Comparison of ENCODE assay signal across 8 mouse cellular contexts in the genomic region with DNA sequence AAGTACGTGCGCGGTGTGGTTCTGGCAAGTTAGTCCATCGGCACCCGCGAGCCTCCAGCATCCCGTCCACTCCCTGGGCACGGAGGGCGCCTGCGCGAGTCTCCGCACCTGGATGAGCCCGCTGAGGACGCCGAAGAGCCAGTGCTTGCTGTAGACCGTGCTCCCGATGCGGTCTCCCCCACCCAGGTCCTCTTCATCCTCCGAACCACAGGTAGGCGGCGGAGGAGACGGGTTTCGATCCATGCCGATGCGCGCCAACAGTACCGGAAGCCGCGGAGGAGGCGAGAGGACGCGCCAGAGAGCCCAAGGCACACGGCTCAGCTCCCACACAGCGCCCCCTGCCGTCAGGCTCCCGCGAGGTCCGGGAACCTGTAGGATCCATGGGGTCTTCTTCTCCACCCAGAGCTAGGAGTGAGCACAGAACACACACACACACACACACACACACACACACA. TPM values are rescaled to one million over a fixed set of nuclear protein-coding genes. Genes with fewer than 3 reads are reported as not detected.
A peak's percentile ranks its signal among the peaks of the same experiment; 100 is the strongest.
DNase-seq lines count a peak whose midpoint lies in the region; ATAC-seq and TF ChIP-seq lines count a peak whose summit lies in the region.

A gene (minus strand): TSS at position 291 of the 455 bp plus-strand sequence.

- intact Hi-C loops in heart, postnatal 36 days (cut with DNase I), result loop anchor here (5.0 kb wide), 1 partner anchor 318 kb away; no protein-coding TSS in a partner anchor

- peak within 1 kb of the TSS; percentile 92 for H3K9ac ChIP-seq in ES-E14 (ENCODE audit: insufficient read depth, low read depth, low read length, poor library complexity, severe bottlenecking)
- H3K9ac ChIP-seq in forebrain, embryonic 16.5 days (replicated peaks; ENCODE audit: low read depth, low read length), result peak within 1 kb of the TSS; percentile 94
- peak within 1 kb of the TSS; percentile 92 for H3K9ac ChIP-seq in lung, embryonic 15.5 days

- TF ChIP-seq CTCF in layer of hippocampus, adult 2 months (conservative IDR thresholded peaks at IDR 0.05), result peak; percentile 80

- H3K4me1 ChIP-seq in ES-E14 (ENCODE audit: control insufficient read depth in 2 of 2, insufficient read depth in 2 of 2, low read length in 2 of 2, poor library complexity in 1 of 2), result no peaks in the 10 kb centered on the region
- H3K4me1 ChIP-seq in forebrain, embryonic 16.5 days (replicated peaks; ENCODE audit: control insufficient read depth, insufficient read depth, low read length), result peaks cover 9% of the 10 kb centered on the region
- peaks cover 7% of the 10 kb centered on the region; the same call in 1 of the 2 replicates for H3K4me1 ChIP-seq in lung, embryonic 15.5 days

- peak within 1 kb of the TSS; percentile 87 for H3K4me3 ChIP-seq in ES-E14 (ENCODE audit: insufficient read depth in 1 of 2, low read depth in 1 of 2, low read length in 2 of 2, poor library complexity in 1 of 2, severe bottlenecking in 1 of 2)
- H3K4me3 ChIP-seq in forebrain, embryonic 16.5 days (replicated peaks; ENCODE audit: low read length), result peak within 1 kb of the TSS; percentile 90
- H3K4me3 ChIP-seq in layer of hippocampus, adult 2 months, result peak within 1 kb of the TSS; percentile 95
- H3K4me3 ChIP-seq in lung, embryonic 15.5 days, result peak within 1 kb of the TSS; percentile 87

- DNase-seq in ES-E14 (ENCODE audit: low read depth, low spot score), result peak; percentile 80
- DNase-seq in cerebellum, adult 11-12 months, result peak; percentile 82
- DNase-seq in heart, postnatal 36 days, result peak; percentile 88 to 89
- DNase-seq in layer of hippocampus, adult 2 months (ENCODE audit: low spot score in 2 of 2), result peak; percentile 77 to 87
- peak; percentile 57 for DNase-seq in ovary, adult 18-20 months (ENCODE audit: low spot score)
- DNase-seq in thymus, postnatal 0 days (ENCODE audit: low spot score), result peak; percentile 93

- in situ Hi-C loops in ES-E14 (cut with MboI; ENCODE audit: low sequenced_read_pairs in 2 of 2, unreplicated experiment in 2 of 2), result no loop called here

- no peaks in the 10 kb centered on the region for H3K27me3 ChIP-seq in forebrain, embryonic 16.5 days (replicated peaks; ENCODE audit: control insufficient read depth, insufficient read depth, low read length)
- H3K27me3 ChIP-seq in lung, embryonic 15.5 days, result peaks cover 6% of the 10 kb centered on the region; the same call in 1 of the 2 replicates

- H3K4me2 ChIP-seq in forebrain, embryonic 16.5 days (ENCODE audit: low read length), result peak within 1 kb of the TSS; percentile 59
- peak within 1 kb of the TSS; percentile 55 for H3K4me2 ChIP-seq in lung, embryonic 15.5 days

- no peak within 1 kb of the TSS for H3K27ac ChIP-seq in ES-E14 (ENCODE audit: insufficient read depth, low read depth, low read length, poor library complexity, severe bottlenecking)
- H3K27ac ChIP-seq in forebrain, embryonic 16.5 days (ENCODE audit: low read length), result peak within 1 kb of the TSS; percentile 82
- peak within 1 kb of the TSS; percentile 96 for H3K27ac ChIP-seq in layer of hippocampus, adult 2 months
- peak within 1 kb of the TSS; percentile 78 for H3K27ac ChIP-seq in lung, embryonic 15.5 days

- peaks cover 7% of the 10 kb centered on the region for H3K36me3 ChIP-seq in ES-E14 (ENCODE audit: control insufficient read depth, insufficient read depth, low read length, poor library complexity, severe bottlenecking)
- peaks cover 9% of the 10 kb centered on the region for H3K36me3 ChIP-seq in forebrain, embryonic 16.5 days (ENCODE audit: control insufficient read depth, insufficient read depth)
- H3K36me3 ChIP-seq in lung, embryonic 15.5 days, result peaks cover 16% of the 10 kb centered on the region

- ATAC-seq in forebrain, embryonic 16.5 days, result peak; percentile 98
- ATAC-seq in lung, embryonic 15.5 days (ENCODE audit: borderline replicate concordance, extremely low read depth, low FRiP score, low TSS enrichment), result peak; percentile 97

- no peaks in the 10 kb centered on the region for H3K9me3 ChIP-seq in ES-E14 (ENCODE audit: control insufficient read depth, insufficient read depth, low read depth, low read length)
- H3K9me3 ChIP-seq in forebrain, embryonic 16.5 days (ENCODE audit: control insufficient read depth, low read length), result no peaks in the 10 kb centered on the region
- no peaks in the 10 kb centered on the region for H3K9me3 ChIP-seq in lung, embryonic 15.5 days

- 0% methylated on average over 38 of the region's 38 CpGs for WGBS in forebrain, embryonic 16.5 days
- WGBS in lung, embryonic 15.5 days, result under 1% methylated on average over 38 of the region's 38 CpGs

TF ChIP-seq in ES-E14, 5 proteins besides CTCF, POLR2A, EP300 and RAD21:
- TF ChIP-seq CHD2 (IDR thresholded peaks at IDR 0.05; ENCODE audit: low read depth, low read length) (no peak), MAFK (IDR thresholded peaks at IDR 0.05; ENCODE audit: insufficient read depth, low read depth, low read length) (no peak), ZNF384 (IDR thresholded peaks at IDR 0.05; ENCODE audit: low read depth, low read length) (no peak), HCFC1 (IDR thresholded peaks at IDR 0.05; ENCODE audit: borderline replicate concordance, insufficient read depth, low read length) (no peak), ZC3H11A (IDR thresholded peaks at IDR 0.05; ENCODE audit: borderline replicate concordance, low read depth, low read length) (no peak)
TF ChIP-seq in ES-E14: peak in this region for 0.

RNA-seq across cellular contexts. Expression of the gene that starts here (rescaled TPM):
- 15.2 and 15.6 TPM in 2 replicates for total RNA-seq in ES-E14 (2012; rRNA removed)
- polyA plus RNA-seq in forebrain, embryonic 16.5 days (2015; fragmentation: Nextera tagmentation; extraction: Ambion mirVana), result 20.8 and 22.3 TPM in 2 replicates
- 1 to 10 TPM; 3.8 to 4.3 TPM for total RNA-seq in heart, postnatal 36 days (2021)
- total RNA-seq in layer of hippocampus, adult 2 months (2021), result 10 to 100 TPM; 11.0 to 11.2 TPM
- 32.2 and 32.9 TPM in 2 replicates for polyA plus RNA-seq in lung, embryonic 15.5 days (2015; fragmentation: Nextera tagmentation; extraction: Ambion mirVana)
- polyA plus RNA-seq in thymus, postnatal 0 days (2015; fragmentation: Nextera tagmentation; extraction: Ambion mirVana), result 27.1 and 30.4 TPM in 2 replicates
